Mouse (Mus musculus): Measurements from ENCODE around the gene Heatr1. TPM values are rescaled to one million over a fixed set of nuclear protein-coding genes. Genes with fewer than 3 reads are reported as not detected.

Gene Heatr1
- 26.9 and 30.9 TPM in 2 replicates for polyA plus RNA-seq (2016; fragmentation: Nextera tagmentation; extraction: Ambion mirVana)

GRCm38 (mm10) chr13:12394609-12395505, at the start of gene Heatr1:
TSS of gene Heatr1 (plus strand) at chr13:12395027.
- Histone ChIP-seq H3K4me1 (peaks cover 8% of the 10 kb centered on the region), H3K4me3 (peak within 1 kb of the TSS; percentile 90), H3K36me3 (peaks cover 12% of the 10 kb centered on the region), H3K9me3 (no peaks in the 10 kb centered on the region), H3K27me3 (peaks cover 10% of the 10 kb centered on the region), H3K9ac (replicated peaks) (peak within 1 kb of the TSS; percentile 72), H3K27ac (replicated peaks) (peak within 1 kb of the TSS; percentile 35; the same call in 1 of the 2 replicates), H3K4me2 (replicated peaks) (peak within 1 kb of the TSS; percentile 94)
- under 1% methylated on average over 43 of the region's 43 CpGs for WGBS
- peak; percentile 97 for ATAC-seq (ENCODE audit: low FRiP score, low read depth)

GRCm38 (mm10) chr13:12346837-12347236, 48.0 kb upstream of the Heatr1 start:
- H3K27me3 ChIP-seq: no peaks in the 10 kb centered on the region
- ATAC-seq (ENCODE audit: low FRiP score, low read depth): no peak
- H3K27ac ChIP-seq (replicated peaks): no peak overlapping the region
- no peaks in the 10 kb centered on the region for H3K9me3 ChIP-seq
- WGBS: 83% methylated on average over 3 of the region's 3 CpGs
- no peak overlapping the region for H3K9ac ChIP-seq (replicated peaks)
- no peak overlapping the region for H3K4me2 ChIP-seq (replicated peaks)
- no peak overlapping the region for H3K4me3 ChIP-seq
- H3K4me1 ChIP-seq: no peaks in the 10 kb centered on the region
- no peaks in the 10 kb centered on the region for H3K36me3 ChIP-seq

- no peaks in the 10 kb centered on the region for H3K4me1 ChIP-seq
- no peak overlapping the region for H3K4me3 ChIP-seq
- H3K36me3 ChIP-seq: no peaks in the 10 kb centered on the region
- no peaks in the 10 kb centered on the region for H3K9me3 ChIP-seq
- WGBS: 79% methylated on average over 13 of the region's 13 CpGs
- no peak overlapping the region for H3K9ac ChIP-seq (replicated peaks)
- no peak overlapping the region for H3K27ac ChIP-seq (replicated peaks)
- H3K4me2 ChIP-seq (replicated peaks): no peak overlapping the region
- no peaks in the 10 kb centered on the region for H3K27me3 ChIP-seq
- no peak for ATAC-seq (ENCODE audit: low FRiP score, low read depth)
Measured at GRCm38 (mm10) chr13:12349197-12349824, 45.5 kb upstream of the Heatr1 start.

- no peak overlapping the region for H3K4me3 ChIP-seq
- H3K4me2 ChIP-seq (replicated peaks): no peak overlapping the region
- no peaks in the 10 kb centered on the region for H3K27me3 ChIP-seq
- no peak overlapping the region for H3K9ac ChIP-seq (replicated peaks)
- WGBS: 73% methylated on average over 4 of the region's 4 CpGs
- H3K4me1 ChIP-seq: no peaks in the 10 kb centered on the region
- no peaks in the 10 kb centered on the region for H3K36me3 ChIP-seq
- H3K9me3 ChIP-seq: no peaks in the 10 kb centered on the region
- ATAC-seq (ENCODE audit: low FRiP score, low read depth): no peak
- no peak overlapping the region for H3K27ac ChIP-seq (replicated peaks)
Measured at GRCm38 (mm10) chr13:12356184-12356583, 38.6 kb upstream of the Heatr1 start.

GRCm38 (mm10) chr13:12357554-12357953, 37.3 kb upstream of the Heatr1 start:
- Histone ChIP-seq H3K9ac (replicated peaks) (no peak overlapping the region), H3K9me3 (no peaks in the 10 kb centered on the region), H3K36me3 (no peaks in the 10 kb centered on the region), H3K4me1 (no peaks in the 10 kb centered on the region), H3K4me2 (replicated peaks) (no peak overlapping the region), H3K27me3 (no peaks in the 10 kb centered on the region), H3K4me3 (no peak overlapping the region), H3K27ac (replicated peaks) (no peak overlapping the region)
- no peak for ATAC-seq (ENCODE audit: low FRiP score, low read depth)
- 85% methylated on average over 5 of the region's 5 CpGs for WGBS

GRCm38 (mm10) chr13:12361486-12361885, 33.3 kb upstream of the Heatr1 start:
- Histone ChIP-seq H3K9me3 (no peaks in the 10 kb centered on the region), H3K9ac (replicated peaks) (no peak overlapping the region), H3K4me2 (replicated peaks) (no peak overlapping the region), H3K4me1 (no peaks in the 10 kb centered on the region), H3K27me3 (no peaks in the 10 kb centered on the region), H3K27ac (replicated peaks) (no peak overlapping the region), H3K36me3 (no peaks in the 10 kb centered on the region), H3K4me3 (no peak overlapping the region)
- 86% methylated on average over 4 of the region's 4 CpGs for WGBS
- no peak for ATAC-seq (ENCODE audit: low FRiP score, low read depth)

- WGBS: 58% methylated on average over 8 of the region's 8 CpGs
Measured at GRCm38 (mm10) chr13:12369041-12369621, 25.7 kb upstream of the Heatr1 start.

GRCm38 (mm10) chr13:12369930-12370329, 24.9 kb upstream of the Heatr1 start:
- no peak for ATAC-seq (ENCODE audit: low FRiP score, low read depth)
- WGBS: 83% methylated on average over 11 of the region's 11 CpGs

More at GRCm38 (mm10) chr13:12369041-12369621, 25.7 kb upstream of the Heatr1 start:
- Histone ChIP-seq H3K36me3 (no peaks in the 10 kb centered on the region), H3K4me2 (replicated peaks) (no peak overlapping the region), H3K27me3 (no peaks in the 10 kb centered on the region), H3K9ac (replicated peaks) (no peak overlapping the region), H3K4me3 (no peak overlapping the region), H3K9me3 (no peaks in the 10 kb centered on the region), H3K4me1 (no peaks in the 10 kb centered on the region), H3K27ac (replicated peaks) (no peak overlapping the region)
- no peak for ATAC-seq (ENCODE audit: low FRiP score, low read depth)

GRCm38 (mm10) chr13:12372755-12373154, 22.1 kb upstream of the Heatr1 start:
- no peak overlapping the region for H3K9ac ChIP-seq (replicated peaks)
- ATAC-seq (ENCODE audit: low FRiP score, low read depth): no peak
- no peaks in the 10 kb centered on the region for H3K4me1 ChIP-seq
- H3K4me3 ChIP-seq: no peak overlapping the region
- no peak overlapping the region for H3K27ac ChIP-seq (replicated peaks)
- H3K4me2 ChIP-seq (replicated peaks): no peak overlapping the region
- H3K36me3 ChIP-seq: no peaks in the 10 kb centered on the region
- 85% methylated on average over 3 of the region's 3 CpGs for WGBS
- no peaks in the 10 kb centered on the region for H3K27me3 ChIP-seq
- H3K9me3 ChIP-seq: no peaks in the 10 kb centered on the region

More at GRCm38 (mm10) chr13:12369930-12370329, 24.9 kb upstream of the Heatr1 start:
- Histone ChIP-seq H3K27ac (replicated peaks) (no peak overlapping the region), H3K4me2 (replicated peaks) (no peak overlapping the region), H3K27me3 (no peaks in the 10 kb centered on the region), H3K4me1 (no peaks in the 10 kb centered on the region), H3K9ac (replicated peaks) (no peak overlapping the region), H3K4me3 (no peak overlapping the region), H3K36me3 (no peaks in the 10 kb centered on the region), H3K9me3 (no peaks in the 10 kb centered on the region)

GRCm38 (mm10) chr13:12376778-12377177, 18.0 kb upstream of the Heatr1 start:
- Histone ChIP-seq H3K27me3 (no peaks in the 10 kb centered on the region), H3K4me3 (no peak overlapping the region), H3K4me1 (no peaks in the 10 kb centered on the region), H3K4me2 (replicated peaks) (no peak overlapping the region), H3K36me3 (no peaks in the 10 kb centered on the region), H3K9ac (replicated peaks) (no peak overlapping the region), H3K27ac (replicated peaks) (no peak overlapping the region), H3K9me3 (no peaks in the 10 kb centered on the region)
- no peak for ATAC-seq (ENCODE audit: low FRiP score, low read depth)
- 82% methylated on average over 1 of the region's 1 CpGs for WGBS

GRCm38 (mm10) chr13:12384796-12385195, 10.0 kb upstream of the Heatr1 start:
- Histone ChIP-seq H3K4me2 (replicated peaks) (no peak overlapping the region), H3K9me3 (no peaks in the 10 kb centered on the region), H3K36me3 (no peaks in the 10 kb centered on the region), H3K27me3 (no peaks in the 10 kb centered on the region; the same call in 1 of the 2 replicates), H3K4me3 (no peak overlapping the region), H3K9ac (replicated peaks) (no peak overlapping the region), H3K4me1 (no peaks in the 10 kb centered on the region), H3K27ac (replicated peaks) (no peak overlapping the region)
- ATAC-seq (ENCODE audit: low FRiP score, low read depth): no peak

- H3K4me2 ChIP-seq (replicated peaks): no peak overlapping the region
- H3K27ac ChIP-seq (replicated peaks): no peak overlapping the region
- H3K27me3 ChIP-seq: no peaks in the 10 kb centered on the region; the same call in 1 of the 2 replicates
- H3K4me1 ChIP-seq: no peaks in the 10 kb centered on the region
- no peak overlapping the region for H3K9ac ChIP-seq (replicated peaks)
- ATAC-seq (ENCODE audit: low FRiP score, low read depth): no peak
- no peaks in the 10 kb centered on the region for H3K36me3 ChIP-seq
- no peak overlapping the region for H3K4me3 ChIP-seq
- H3K9me3 ChIP-seq: no peaks in the 10 kb centered on the region
Measured at GRCm38 (mm10) chr13:12386286-12386685, 8.5 kb upstream of the Heatr1 start.
